Mouse (Mus musculus): ENCODE measurements around the gene Olfr1184. TPM values are rescaled to one million over a fixed set of nuclear protein-coding genes. Genes with fewer than 3 reads are reported as not detected.
"Not testable (repeated sequence)": the region's sequence is repeated elsewhere in the genome, so short reads cannot be mapped to it uniquely, and the experiment has no call there.

The Olfr1184 gene
- not detected in 2 replicates for polyA plus RNA-seq (2016; fragmentation: Nextera tagmentation; extraction: Ambion mirVana)

- Histone ChIP-seq H3K27me3 (replicated peaks) (no peaks in the 10 kb centered on the region), H3K27ac (no peak within 1 kb of the TSS), H3K4me1 (no peaks in the 10 kb centered on the region), H3K9ac (no peak within 1 kb of the TSS), H3K4me3 (no peak within 1 kb of the TSS), H3K9me3 (replicated peaks) (no peaks in the 10 kb centered on the region), H3K4me2 (no peak within 1 kb of the TSS), H3K36me3 (no peaks in the 10 kb centered on the region)
- WGBS (ENCODE audit: insufficient replicate concordance): 71% methylated on average over 2 of the region's 2 CpGs
- no peak for ATAC-seq
Observed at GRCm38 (mm10) chr2:88483298-88483697, at the start of gene Olfr1184. Olfr1184 (plus strand) TSS chr2:88483598.

- WGBS (ENCODE audit: insufficient replicate concordance): 74% methylated on average over 1 of the region's 1 CpGs
- Histone ChIP-seq H3K4me3 (no peak within 1 kb of the TSS), H3K4me2 (no peak within 1 kb of the TSS), H3K4me1 (no peaks in the 10 kb centered on the region), H3K36me3 (no peaks in the 10 kb centered on the region), H3K9ac (no peak within 1 kb of the TSS), H3K27me3 (replicated peaks) (no peaks in the 10 kb centered on the region), H3K9me3 (replicated peaks) (no peaks in the 10 kb centered on the region), H3K27ac (no peak within 1 kb of the TSS)
- no peak for ATAC-seq
Observed at GRCm38 (mm10) chr2:88449031-88449430, 34.4 kb upstream of the Olfr1184 start, which contains the start of gene Gm13757. Gm13757 (minus strand) TSS chr2:88449131.

- not testable (repeated sequence) for H3K36me3 ChIP-seq; H3K4me1 ChIP-seq; H3K27ac ChIP-seq; H3K4me3 ChIP-seq; H3K9me3 ChIP-seq (replicated peaks); H3K4me2 ChIP-seq; H3K9ac ChIP-seq; H3K27me3 ChIP-seq (replicated peaks); ATAC-seq
- 58% methylated on average over 1 of the region's 1 CpGs for WGBS (ENCODE audit: insufficient replicate concordance)
Observed at GRCm38 (mm10) chr2:88454567-88454966, 28.8 kb upstream of the Olfr1184 start, which contains the start of gene Olfr1183. Olfr1183 (plus strand) TSS chr2:88454867.

- Histone ChIP-seq H3K27me3 (replicated peaks) (no peaks in the 10 kb centered on the region), H3K9ac (no peak within 1 kb of the TSS), H3K4me2 (no peak within 1 kb of the TSS), H3K4me3 (no peak within 1 kb of the TSS), H3K4me1 (no peaks in the 10 kb centered on the region), H3K9me3 (replicated peaks) (0 out of 2 replicates have a peak, but pooled peaks cover 3% of the 10 kb centered on the region), H3K36me3 (no peaks in the 10 kb centered on the region), H3K27ac (no peak within 1 kb of the TSS)
- WGBS (ENCODE audit: insufficient replicate concordance): 38% methylated on average over 2 of the region's 2 CpGs
- no peak for ATAC-seq
Observed at GRCm38 (mm10) chr2:88493020-88493419, 9.6 kb downstream of the Olfr1184 start, which contains the start of gene Olfr1185-ps1. Olfr1185-ps1 (plus strand) TSS chr2:88493320.

GRCm38 (mm10) chr2:88518251-88518650 lies 34.9 kb downstream of the Olfr1184 start, which contains the start of gene Olfr1186:
Olfr1186 (plus strand) TSS chr2:88518551.
- no peaks in the 10 kb centered on the region for H3K36me3 ChIP-seq
- 61% methylated on average over 2 of the region's 2 CpGs for WGBS (ENCODE audit: insufficient replicate concordance)
- ATAC-seq: no peak

GRCm38 (mm10) chr2:88525720-88526119 lies 42.3 kb downstream of the Olfr1184 start:
- H3K9ac ChIP-seq: no peak overlapping the region
- 46% methylated on average over 3 of the region's 3 CpGs for WGBS (ENCODE audit: insufficient replicate concordance)
- no peak overlapping the region for H3K4me3 ChIP-seq
- no peaks in the 10 kb centered on the region for H3K36me3 ChIP-seq
- no peak overlapping the region for H3K4me2 ChIP-seq
- H3K27ac ChIP-seq: no peak overlapping the region
- no peaks in the 10 kb centered on the region for H3K27me3 ChIP-seq (replicated peaks)
- no peaks in the 10 kb centered on the region for H3K4me1 ChIP-seq
- no peak for ATAC-seq
- no peaks in the 10 kb centered on the region for H3K9me3 ChIP-seq (replicated peaks)

More at GRCm38 (mm10) chr2:88518251-88518650, 34.9 kb downstream of the Olfr1184 start, which contains the start of gene Olfr1186:
- Histone ChIP-seq H3K27me3 (replicated peaks) (no peaks in the 10 kb centered on the region), H3K27ac (no peak within 1 kb of the TSS), H3K9ac (no peak within 1 kb of the TSS), H3K4me3 (no peak within 1 kb of the TSS), H3K4me2 (no peak within 1 kb of the TSS), H3K9me3 (replicated peaks) (no peaks in the 10 kb centered on the region), H3K4me1 (no peaks in the 10 kb centered on the region)

Other genes starting within 250 kb of the Olfr1184 start
- gene Olfr1173, start 203.7 kb upstream of the Olfr1184 start, polyA plus RNA-seq (2016; fragmentation: Nextera tagmentation; extraction: Ambion mirVana): not detected in 2 replicates
- not detected in 2 replicates for gene Olfr1174-ps, start 168.5 kb upstream of the Olfr1184 start, polyA plus RNA-seq (2016; fragmentation: Nextera tagmentation; extraction: Ambion mirVana)
- gene Olfr1175-ps, start 156.4 kb upstream of the Olfr1184 start, polyA plus RNA-seq (2016; fragmentation: Nextera tagmentation; extraction: Ambion mirVana): not detected in 2 replicates
- not detected in 2 replicates for gene Olfr1176, start 146.9 kb upstream of the Olfr1184 start, polyA plus RNA-seq (2016; fragmentation: Nextera tagmentation; extraction: Ambion mirVana)
- gene Olfr1177-ps, start 137.1 kb upstream of the Olfr1184 start, polyA plus RNA-seq (2016; fragmentation: Nextera tagmentation; extraction: Ambion mirVana): not detected in 2 replicates
- not detected in 2 replicates for gene Olfr1178, start 96.5 kb upstream of the Olfr1184 start, polyA plus RNA-seq (2016; fragmentation: Nextera tagmentation; extraction: Ambion mirVana)
- gene Olfr1179, start 77.1 kb upstream of the Olfr1184 start, polyA plus RNA-seq (2016; fragmentation: Nextera tagmentation; extraction: Ambion mirVana): not detected in 2 replicates
- gene Olfr1180, start 64.4 kb upstream of the Olfr1184 start, polyA plus RNA-seq (2016; fragmentation: Nextera tagmentation; extraction: Ambion mirVana): not detected in 2 replicates
- not detected in 2 replicates for gene Olfr1181, start 57.4 kb upstream of the Olfr1184 start, polyA plus RNA-seq (2016; fragmentation: Nextera tagmentation; extraction: Ambion mirVana)
- gene Gm13757, start 34.5 kb upstream of the Olfr1184 start, polyA plus RNA-seq (2016; fragmentation: Nextera tagmentation; extraction: Ambion mirVana): not detected in 2 replicates
- gene Olfr1183, start 28.7 kb upstream of the Olfr1184 start, polyA plus RNA-seq (2016; fragmentation: Nextera tagmentation; extraction: Ambion mirVana): not detected in 2 replicates
- not detected in 2 replicates for gene Olfr1185-ps1, start 9.7 kb downstream of the Olfr1184 start, polyA plus RNA-seq (2016; fragmentation: Nextera tagmentation; extraction: Ambion mirVana)
- gene Olfr1186, start 35.0 kb downstream of the Olfr1184 start, polyA plus RNA-seq (2016; fragmentation: Nextera tagmentation; extraction: Ambion mirVana): not detected in 2 replicates
- gene Olfr1188, start 73.3 kb downstream of the Olfr1184 start, polyA plus RNA-seq (2016; fragmentation: Nextera tagmentation; extraction: Ambion mirVana): not detected in 2 replicates
- gene Olfr1189, start 102.9 kb downstream of the Olfr1184 start, polyA plus RNA-seq (2016; fragmentation: Nextera tagmentation; extraction: Ambion mirVana): not detected in 2 replicates
- not detected in 2 replicates for gene Olfr1191-ps1, start 156.9 kb downstream of the Olfr1184 start, polyA plus RNA-seq (2016; fragmentation: Nextera tagmentation; extraction: Ambion mirVana)
- not detected in 2 replicates for gene Olfr1192-ps1, start 164.9 kb downstream of the Olfr1184 start, polyA plus RNA-seq (2016; fragmentation: Nextera tagmentation; extraction: Ambion mirVana)
- gene Olfr1193, start 192.0 kb downstream of the Olfr1184 start, polyA plus RNA-seq (2016; fragmentation: Nextera tagmentation; extraction: Ambion mirVana): not detected in 2 replicates
- gene Olfr1195, start 205.6 kb downstream of the Olfr1184 start, polyA plus RNA-seq (2016; fragmentation: Nextera tagmentation; extraction: Ambion mirVana): not detected in 2 replicates
- gene Olfr1196, start 221.0 kb downstream of the Olfr1184 start, polyA plus RNA-seq (2016; fragmentation: Nextera tagmentation; extraction: Ambion mirVana): not detected in 2 replicates
- gene Olfr1197, start 248.8 kb downstream of the Olfr1184 start, polyA plus RNA-seq (2016; fragmentation: Nextera tagmentation; extraction: Ambion mirVana): not detected in 2 replicates

All from liver, embryonic 12.5 days (tissue).